Mouse (Mus musculus) heart, embryonic 12.5 days (tissue): Measurements from ENCODE around the gene Gabbr2. TPM values are rescaled to one million over a fixed set of nuclear protein-coding genes. Genes with fewer than 3 reads are reported as not detected.

Experiments
- ATAC-seq: fragments of 200-750 bp; cut with Nextera tagmentation; 2 replicates; pipeline ENCODE4 v1.8.0; 2017; ENCODE audit warnings: moderate TSS enrichment, moderate library complexity; ENCODE audit not compliant: insufficient number of reproducible peaks, low FRiP score
- H3K27ac ChIP-seq: fragments of 300-500 bp; sonication (generic); 2 replicates; pipeline ENCODE4 v1.5.1; 2016; ENCODE audit warnings: mild to moderate bottlenecking, moderate library complexity; ENCODE audit not compliant: poor library complexity, severe bottlenecking
- H3K27me3 ChIP-seq: fragments of 300-500 bp; sonication (generic); replicated peaks from 2 replicates; pipeline ENCODE4 v1.6.1; 2016; ENCODE audit warnings: mild to moderate bottlenecking, moderate library complexity
- H3K36me3 ChIP-seq: fragments of 300-500 bp; sonication (generic); 2 replicates; pipeline ENCODE4 v1.6.1; 2016; ENCODE audit warnings: mild to moderate bottlenecking, moderate library complexity
- H3K4me1 ChIP-seq: fragments of 300-500 bp; sonication (generic); replicated peaks from 2 replicates; pipeline ENCODE4 v1.6.1; 2016; ENCODE audit warnings: mild to moderate bottlenecking
- H3K4me2 ChIP-seq: fragments of 300-500 bp; sonication (generic); 2 replicates; pipeline ENCODE4 v1.6.1; 2016; ENCODE audit warnings: mild to moderate bottlenecking, moderate library complexity
- H3K4me3 ChIP-seq: fragments of 300-500 bp; sonication (generic); 2 replicates; pipeline ENCODE4 v1.5.1; 2016; ENCODE audit warnings: mild to moderate bottlenecking
- H3K9ac ChIP-seq: fragments of 300-500 bp; sonication (generic); 2 replicates; pipeline ENCODE4 v1.6.1; 2016; ENCODE audit warnings: mild to moderate bottlenecking, moderate library complexity
- H3K9me3 ChIP-seq: fragments of 300-500 bp; sonication (generic); replicated peaks from 2 replicates; pipeline ENCODE4 v1.6.1; 2016; ENCODE audit warnings: mild to moderate bottlenecking, moderate library complexity
- WGBS: fragments of 180-500 bp; shearing (Covaris S2); methylation state at CpG from one replicate; pipeline ENCODE4 v1.1.7; 2016; 5-methylcytosine and 5-hydroxymethylcytosine counted together
- polyA plus RNA-seq: library from polyadenylated mRNA; unstranded; fragments of >200 nt; fragmentation: Nextera tagmentation; extraction: Ambion mirVana; gene quantifications from 2 replicates; pipeline ENCODE4 v1.2.1, GENCODE M21; 2016

The Gabbr2 gene
- 0.05 and 0.06 TPM in 2 replicates for polyA plus RNA-seq

GRCm38 (mm10) chr4:46991016-46991958 lies at the start of gene Gabbr2:
Gene Gabbr2 (minus strand): TSS chr4:46991873.
- 0 out of 2 replicates have a peak, but pooled peaks have one; percentile 25 for ATAC-seq
- Histone ChIP-seq H3K36me3 (no peaks in the 10 kb centered on the region), H3K27ac (no peak within 1 kb of the TSS), H3K4me1 (peaks cover 21% of the 10 kb centered on the region; the same call in 1 of the 2 replicates), H3K9me3 (no peaks in the 10 kb centered on the region), H3K27me3 (peaks cover 85% of the 10 kb centered on the region), H3K4me3 (peak within 1 kb of the TSS; percentile 48), H3K4me2 (peak within 1 kb of the TSS; percentile 88), H3K9ac (no peak within 1 kb of the TSS)
- WGBS, result 7% methylated on average over 122 of the region's 134 CpGs

DNA sequence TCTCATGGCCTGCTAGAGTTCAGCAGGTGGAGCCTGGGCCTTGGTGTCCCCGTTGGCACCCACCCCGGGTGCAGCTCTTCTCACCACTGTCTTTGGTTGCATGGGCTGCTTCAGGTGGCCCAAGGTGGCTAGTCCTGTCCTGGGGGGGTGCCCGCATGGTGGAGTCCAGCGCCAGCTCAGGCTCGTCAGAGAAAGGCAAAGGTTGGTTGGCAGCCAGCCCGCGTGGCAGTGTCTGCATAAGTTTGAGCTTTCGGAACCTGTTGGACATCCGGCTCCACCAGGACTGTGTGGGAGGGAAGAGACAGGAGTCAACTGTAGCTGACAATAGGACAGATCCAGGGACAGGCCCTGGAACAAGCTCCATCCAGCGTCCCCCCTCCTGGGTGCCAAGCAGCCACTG lies 47.9 kb upstream of the Gabbr2 start:
- H3K36me3 ChIP-seq, result peaks cover 8% of the 10 kb centered on the region; the same call in 1 of the 2 replicates
- no peak for ATAC-seq
- H3K27me3 ChIP-seq, result no peaks in the 10 kb centered on the region
- no peak overlapping the region for H3K9ac ChIP-seq
- H3K4me3 ChIP-seq, result no peak overlapping the region
- no peaks in the 10 kb centered on the region for H3K9me3 ChIP-seq
- WGBS, result 89% methylated on average over 10 of the region's 10 CpGs
- H3K4me2 ChIP-seq, result no peak overlapping the region
- no peak overlapping the region for H3K27ac ChIP-seq
- no peaks in the 10 kb centered on the region for H3K4me1 ChIP-seq

- no peak; the same call in 1 of the 2 replicates for ATAC-seq
- peaks cover 8% of the 10 kb centered on the region; the same call in 1 of the 2 replicates for H3K36me3 ChIP-seq
Observed at GRCm38 (mm10) chr4:47037321-47037657, 45.6 kb upstream of the Gabbr2 start.

GRCm38 (mm10) chr4:47036486-47037320 lies 45.0 kb upstream of the Gabbr2 start:
- Histone ChIP-seq H3K27me3 (no peaks in the 10 kb centered on the region), H3K9me3 (no peaks in the 10 kb centered on the region), H3K4me1 (no peaks in the 10 kb centered on the region), H3K9ac (no peak overlapping the region), H3K4me3 (no peak overlapping the region), H3K36me3 (peaks cover 8% of the 10 kb centered on the region; the same call in 1 of the 2 replicates), H3K4me2 (no peak overlapping the region), H3K27ac (no peak overlapping the region)
- no peak for ATAC-seq
- 62% methylated on average over 13 of the region's 13 CpGs for WGBS

More at GRCm38 (mm10) chr4:47037321-47037657, 45.6 kb upstream of the Gabbr2 start:
- Histone ChIP-seq H3K27me3 (no peaks in the 10 kb centered on the region), H3K27ac (no peak overlapping the region), H3K4me1 (no peaks in the 10 kb centered on the region), H3K4me2 (no peak overlapping the region), H3K9ac (no peak overlapping the region), H3K9me3 (no peaks in the 10 kb centered on the region), H3K4me3 (no peak overlapping the region)
- 8% methylated on average over 5 of the region's 5 CpGs for WGBS

DNA sequence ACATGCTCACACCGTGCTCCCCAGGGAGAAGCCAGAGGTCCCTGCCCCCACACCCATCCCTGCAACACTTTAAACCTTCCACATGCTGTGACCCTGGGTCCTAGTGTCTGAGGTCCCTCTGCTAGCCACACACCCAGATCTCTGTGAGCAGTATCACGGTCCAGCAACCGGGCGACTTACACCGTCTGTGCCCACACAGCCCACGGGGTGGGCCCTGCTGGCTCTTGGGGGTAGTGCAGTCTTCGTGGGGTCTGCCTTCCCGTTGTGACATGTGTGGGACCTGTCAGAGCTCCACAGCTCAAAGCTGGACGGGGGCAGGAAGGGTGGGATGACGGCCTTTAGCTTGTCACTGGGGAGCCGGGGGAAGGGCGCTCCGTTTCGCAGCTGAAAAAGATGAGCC lies 43.9 kb upstream of the Gabbr2 start:
- no peak overlapping the region for H3K9ac ChIP-seq
- H3K9me3 ChIP-seq, result no peaks in the 10 kb centered on the region
- no peak overlapping the region for H3K4me2 ChIP-seq
- no peak overlapping the region for H3K4me3 ChIP-seq
- no peaks in the 10 kb centered on the region for H3K27me3 ChIP-seq
- H3K27ac ChIP-seq, result no peak overlapping the region
- peaks cover 8% of the 10 kb centered on the region; the same call in 1 of the 2 replicates for H3K36me3 ChIP-seq
- no peak for ATAC-seq
- H3K4me1 ChIP-seq, result no peaks in the 10 kb centered on the region
- WGBS, result 70% methylated on average over 14 of the region's 14 CpGs

DNA sequence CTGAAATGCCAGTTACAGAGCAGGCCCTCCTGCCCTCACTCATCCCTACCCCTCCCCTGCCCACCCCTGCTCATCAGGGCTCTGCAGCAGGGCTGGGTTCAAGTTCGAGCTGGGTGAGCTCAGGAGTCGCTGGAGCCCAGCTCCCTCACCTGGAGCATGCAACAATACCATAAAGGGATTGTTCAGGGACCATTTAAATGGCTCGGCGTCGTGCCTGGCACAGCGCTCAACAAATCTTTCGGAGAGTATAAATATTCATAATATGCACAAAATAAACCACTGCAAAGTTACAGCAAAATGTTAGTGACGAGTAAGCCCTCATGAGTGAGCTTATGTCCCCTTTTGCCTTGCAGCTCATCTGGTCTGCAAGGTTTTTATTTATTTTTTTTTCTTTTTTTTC lies 40.5 kb upstream of the Gabbr2 start:
- Histone ChIP-seq H3K4me2 (no peak overlapping the region), H3K4me3 (no peak overlapping the region), H3K9ac (no peak overlapping the region), H3K27me3 (no peaks in the 10 kb centered on the region), H3K9me3 (no peaks in the 10 kb centered on the region), H3K4me1 (no peaks in the 10 kb centered on the region), H3K36me3 (no peaks in the 10 kb centered on the region; the same call in 1 of the 2 replicates), H3K27ac (no peak overlapping the region)
- 79% methylated on average over 8 of the region's 8 CpGs for WGBS
- no peak for ATAC-seq

GRCm38 (mm10) chr4:47028791-47029190 lies 37.1 kb upstream of the Gabbr2 start:
- no peaks in the 10 kb centered on the region for H3K9me3 ChIP-seq
- no peaks in the 10 kb centered on the region for H3K4me1 ChIP-seq
- 64% methylated on average over 5 of the region's 5 CpGs for WGBS
- no peak for ATAC-seq
- no peak overlapping the region for H3K9ac ChIP-seq
- H3K4me3 ChIP-seq, result no peak overlapping the region
- H3K27me3 ChIP-seq, result no peaks in the 10 kb centered on the region
- no peak overlapping the region for H3K27ac ChIP-seq
- no peak overlapping the region for H3K4me2 ChIP-seq
- peaks cover 2% of the 10 kb centered on the region; the same call in 1 of the 2 replicates for H3K36me3 ChIP-seq

GRCm38 (mm10) chr4:47023949-47024348 lies 32.3 kb upstream of the Gabbr2 start:
- no peaks in the 10 kb centered on the region for H3K9me3 ChIP-seq
- H3K9ac ChIP-seq, result no peak overlapping the region
- WGBS, result 62% methylated on average over 6 of the region's 6 CpGs
- no peak overlapping the region for H3K4me3 ChIP-seq
- no peak for ATAC-seq
- H3K36me3 ChIP-seq, result peaks cover 2% of the 10 kb centered on the region; the same call in 1 of the 2 replicates
- H3K4me1 ChIP-seq, result peaks cover 12% of the 10 kb centered on the region
- H3K27ac ChIP-seq, result no peak overlapping the region
- 0 out of 2 replicates have a peak, but pooled peaks cover 7% of the 10 kb centered on the region for H3K27me3 ChIP-seq
- H3K4me2 ChIP-seq, result no peak overlapping the region

- H3K9me3 ChIP-seq, result no peaks in the 10 kb centered on the region
- 0 out of 2 replicates have a peak, but pooled peaks cover 7% of the 10 kb centered on the region for H3K27me3 ChIP-seq
- no peak overlapping the region for H3K4me3 ChIP-seq
- peaks cover 12% of the 10 kb centered on the region for H3K4me1 ChIP-seq
- ATAC-seq, result no peak
- no peak overlapping the region for H3K9ac ChIP-seq
- H3K36me3 ChIP-seq, result peaks cover 2% of the 10 kb centered on the region; the same call in 1 of the 2 replicates
- 51% methylated on average over 10 of the region's 10 CpGs for WGBS
- no peak overlapping the region for H3K27ac ChIP-seq
- H3K4me2 ChIP-seq, result no peak overlapping the region
Observed at GRCm38 (mm10) chr4:47022804-47023603, 31.3 kb upstream of the Gabbr2 start.

DNA sequence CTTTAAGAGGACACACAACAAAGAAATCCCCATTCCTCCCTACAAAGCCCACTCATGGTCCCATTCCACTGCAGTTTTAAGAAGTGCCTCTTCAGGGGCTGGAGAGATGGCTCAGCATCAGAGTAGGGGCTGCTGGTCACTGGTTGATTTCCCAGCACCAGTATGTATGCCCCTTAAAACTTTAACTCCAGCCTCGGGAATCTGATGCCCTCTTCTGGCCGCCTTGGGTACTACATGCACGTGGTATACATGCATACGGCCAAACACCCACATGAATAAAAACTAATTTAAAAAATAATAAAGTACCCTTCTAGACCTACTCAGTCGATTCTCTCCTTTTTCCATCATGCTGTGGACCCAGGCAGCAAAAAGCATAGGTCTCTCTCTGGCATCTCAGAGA lies 28.9 kb upstream of the Gabbr2 start:
- Histone ChIP-seq H3K27ac (no peak overlapping the region), H3K4me2 (no peak overlapping the region), H3K36me3 (peaks cover 14% of the 10 kb centered on the region; the same call in 1 of the 2 replicates), H3K4me1 (peaks cover 14% of the 10 kb centered on the region), H3K4me3 (no peak overlapping the region), H3K27me3 (0 out of 2 replicates have a peak, but pooled peaks cover 7% of the 10 kb centered on the region), H3K9me3 (no peaks in the 10 kb centered on the region), H3K9ac (no peak overlapping the region)
- WGBS, result 19% methylated on average over 5 of the region's 5 CpGs
- ATAC-seq, result no peak
